Mouse (Mus musculus) heart, embryonic 16.5 days (tissue): ENCODE results near the gene Lenep. TPM values are rescaled to one million over a fixed set of nuclear protein-coding genes. Genes with fewer than 3 reads are reported as not detected.

Experiments used
- ATAC-seq: fragments of 200-750 bp; cut with Nextera tagmentation; replicated peaks from 2 replicates; pipeline ENCODE4 v1.8.0; 2017; ENCODE audit warnings: moderate number of reproducible peaks; ENCODE audit not compliant: insufficient read depth, low FRiP score; ENCODE audit errors: extremely low read depth
- H3K27ac ChIP-seq: fragments of 300-500 bp; sonication (generic); 2 replicates; pipeline ENCODE4 v1.5.1; 2014; ENCODE audit warnings: mild to moderate bottlenecking, low read length, control low read depth, moderate library complexity
- H3K27me3 ChIP-seq: fragments of 300-500 bp; sonication (generic); 2 replicates; pipeline ENCODE4 v1.6.1; 2014; ENCODE audit warnings: low read length, mixed read lengths; ENCODE audit not compliant: control insufficient read depth, insufficient read depth
- H3K36me3 ChIP-seq: fragments of 300-500 bp; sonication (generic); 2 replicates; pipeline ENCODE4 v1.6.1; 2014; ENCODE audit not compliant: control insufficient read depth, insufficient read depth
- H3K4me1 ChIP-seq: fragments of 300-500 bp; sonication (generic); 2 replicates; pipeline ENCODE4 v1.6.1; 2014; ENCODE audit warnings: low read length, mixed read lengths; ENCODE audit not compliant: control insufficient read depth, insufficient read depth
- H3K4me2 ChIP-seq: fragments of 300-500 bp; sonication (generic); 2 replicates; pipeline ENCODE4 v1.6.1; 2014; ENCODE audit warnings: low read depth, mild to moderate bottlenecking, control low read depth, low read length
- H3K4me3 ChIP-seq: fragments of 300-500 bp; sonication (generic); 2 replicates; pipeline ENCODE4 v1.5.1; 2014; ENCODE audit warnings: mild to moderate bottlenecking, control low read depth, low read length
- H3K9ac ChIP-seq: fragments of 300-500 bp; sonication (generic); 2 replicates; pipeline ENCODE4 v1.6.1; 2014; ENCODE audit warnings: low read length, control low read depth
- H3K9me3 ChIP-seq: fragments of 300-500 bp; sonication (generic); replicated peaks from 2 replicates; pipeline ENCODE4 v1.6.1; 2016; ENCODE audit warnings: low read length; ENCODE audit not compliant: control insufficient read depth
- WGBS: fragments of 180-500 bp; shearing (Covaris S2); extraction: QIAGEN DNeasy Blood & Tissue Kit; methylation state at CpG from one replicate; pipeline ENCODE4 v1.1.7; 2014; 5-methylcytosine and 5-hydroxymethylcytosine counted together
- polyA plus RNA-seq: library from polyadenylated mRNA; unstranded; fragments of >200 nt; fragmentation: Nextera tagmentation; extraction: Ambion mirVana; gene quantifications from 2 replicates; pipeline ENCODE4 v1.2.1, GENCODE M21; 2015

Gene Lenep
- polyA plus RNA-seq = 1.7 TPM in 1 of 2 replicates, not detected in the other

- WGBS = 78% methylated on average over 5 of the region's 5 CpGs
Measured at GRCm38 (mm10) chr3:89402693-89403092, at the start of gene Lenep. Gene Lenep, minus strand, starts transcription at chr3:89402793.

GRCm38 (mm10) chr3:89451916-89452315, 49.3 kb upstream of the Lenep start:
- 74% methylated on average over 1 of the region's 1 CpGs for WGBS
- no peak overlapping the region for H3K4me3 ChIP-seq
- no peak for ATAC-seq
- peaks cover 22% of the 10 kb centered on the region for H3K4me1 ChIP-seq
- H3K9me3 ChIP-seq = no peaks in the 10 kb centered on the region
- no peak overlapping the region for H3K27ac ChIP-seq
- H3K4me2 ChIP-seq = no peak overlapping the region
- peaks cover 5% of the 10 kb centered on the region for H3K36me3 ChIP-seq
- H3K9ac ChIP-seq = no peak overlapping the region
- H3K27me3 ChIP-seq = no peaks in the 10 kb centered on the region

More at GRCm38 (mm10) chr3:89402693-89403092, at the start of gene Lenep:
- Histone ChIP-seq H3K9me3 (no peaks in the 10 kb centered on the region), H3K4me1 (no peaks in the 10 kb centered on the region), H3K9ac (no peak within 1 kb of the TSS), H3K36me3 (peaks cover 27% of the 10 kb centered on the region), H3K27ac (no peak within 1 kb of the TSS), H3K4me2 (no peak within 1 kb of the TSS), H3K27me3 (no peaks in the 10 kb centered on the region), H3K4me3 (no peak within 1 kb of the TSS)
- ATAC-seq = no peak

GRCm38 (mm10) chr3:89449541-89449940, 46.9 kb upstream of the Lenep start:
- Histone ChIP-seq H3K4me1 (peaks cover 20% of the 10 kb centered on the region), H3K27ac (peak overlapping the region; percentile 88), H3K4me3 (no peak overlapping the region), H3K27me3 (no peaks in the 10 kb centered on the region), H3K9ac (peak overlapping the region; percentile 55), H3K4me2 (peak overlapping the region; percentile 15), H3K9me3 (no peaks in the 10 kb centered on the region), H3K36me3 (peaks cover 23% of the 10 kb centered on the region)
- ATAC-seq = peak; percentile 65
- WGBS = 35% methylated on average over 7 of the region's 7 CpGs

- 35% methylated on average over 13 of the region's 13 CpGs for WGBS
- Histone ChIP-seq H3K27ac (peak overlapping the region; percentile 88), H3K36me3 (peaks cover 27% of the 10 kb centered on the region), H3K4me1 (peaks cover 20% of the 10 kb centered on the region), H3K9me3 (no peaks in the 10 kb centered on the region), H3K4me3 (no peak overlapping the region), H3K4me2 (peak overlapping the region; percentile 15), H3K9ac (peak overlapping the region; percentile 62), H3K27me3 (no peaks in the 10 kb centered on the region)
- peak; percentile 87 for ATAC-seq
Measured at GRCm38 (mm10) chr3:89448720-89449537, 46.3 kb upstream of the Lenep start.

GRCm38 (mm10) chr3:89440691-89441090, 38.1 kb upstream of the Lenep start:
- no peak overlapping the region for H3K27ac ChIP-seq
- no peaks in the 10 kb centered on the region for H3K9me3 ChIP-seq
- peaks cover 18% of the 10 kb centered on the region; the same call in 1 of the 2 replicates for H3K36me3 ChIP-seq
- ATAC-seq = no peak
- no peaks in the 10 kb centered on the region for H3K27me3 ChIP-seq
- no peak overlapping the region for H3K4me2 ChIP-seq
- peaks cover 8% of the 10 kb centered on the region for H3K4me1 ChIP-seq
- H3K9ac ChIP-seq = no peak overlapping the region
- WGBS = 83% methylated on average over 2 of the region's 2 CpGs
- no peak overlapping the region for H3K4me3 ChIP-seq

GRCm38 (mm10) chr3:89437269-89437668, 34.7 kb upstream of the Lenep start:
- Histone ChIP-seq H3K9me3 (no peaks in the 10 kb centered on the region), H3K36me3 (peaks cover 16% of the 10 kb centered on the region), H3K27me3 (no peaks in the 10 kb centered on the region), H3K4me1 (peaks cover 8% of the 10 kb centered on the region), H3K27ac (peak overlapping the region; percentile 86), H3K4me3 (peak overlapping the region; percentile 76), H3K4me2 (peak overlapping the region; percentile 77), H3K9ac (peak overlapping the region; percentile 79)
- 21% methylated on average over 5 of the region's 5 CpGs for WGBS
- 0 out of 2 replicates have a peak, but pooled peaks have one; percentile 19 for ATAC-seq

- peak within 1 kb of the TSS; percentile 79 for H3K9ac ChIP-seq
- WGBS = 3% methylated on average over 16 of the region's 16 CpGs
- H3K27me3 ChIP-seq = no peaks in the 10 kb centered on the region
- H3K27ac ChIP-seq = peak within 1 kb of the TSS; percentile 86
- H3K4me3 ChIP-seq = peak within 1 kb of the TSS; percentile 76
- peak within 1 kb of the TSS; percentile 77 for H3K4me2 ChIP-seq
- H3K36me3 ChIP-seq = peaks cover 16% of the 10 kb centered on the region
- ATAC-seq = peak; percentile 89
- peaks cover 11% of the 10 kb centered on the region for H3K4me1 ChIP-seq
- no peaks in the 10 kb centered on the region for H3K9me3 ChIP-seq
Measured at GRCm38 (mm10) chr3:89436176-89437113, 33.9 kb upstream of the Lenep start, which contains the start of gene Pbxip1. Gene Pbxip1, plus strand, starts transcription at chr3:89436706.

- 81% methylated on average over 7 of the region's 7 CpGs for WGBS
- Histone ChIP-seq H3K9me3 (no peaks in the 10 kb centered on the region), H3K27me3 (no peaks in the 10 kb centered on the region), H3K4me2 (no peak overlapping the region), H3K4me1 (peaks cover 18% of the 10 kb centered on the region), H3K36me3 (peaks cover 16% of the 10 kb centered on the region), H3K4me3 (no peak overlapping the region), H3K27ac (no peak overlapping the region), H3K9ac (no peak overlapping the region)
- ATAC-seq = no peak
Measured at GRCm38 (mm10) chr3:89435041-89435440, 32.4 kb upstream of the Lenep start.
